Mouse (Mus musculus): ENCODE data around the gene Cyp2c23. TPM values are rescaled to one million over a fixed set of nuclear protein-coding genes. Genes with fewer than 3 reads are reported as not detected.

Gene Cyp2c23
- total and polyA plus RNA-seq, 3 experiments, result not detected

DNA sequence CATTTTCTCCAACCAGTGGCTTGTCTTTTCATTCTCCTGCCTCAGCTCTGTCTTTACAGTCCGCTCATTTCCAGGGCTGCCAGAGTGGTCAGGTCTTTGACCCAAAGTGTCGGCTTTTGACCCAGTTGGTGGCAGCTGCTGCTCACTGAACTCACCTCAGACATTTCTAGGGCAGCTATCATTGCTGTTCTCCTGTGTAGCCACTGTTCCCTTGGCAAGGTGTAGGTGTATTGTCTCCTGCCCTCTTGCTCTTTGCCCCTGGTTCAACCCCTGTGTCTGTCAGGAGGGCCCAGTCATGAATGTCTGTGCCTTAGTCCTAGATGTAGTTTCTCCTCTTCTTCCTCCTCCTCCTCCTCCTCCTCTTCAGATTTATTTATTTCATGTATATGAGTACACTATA, 24.7 kb downstream of the Cyp2c23 start:
- no peaks in the 10 kb centered on the region for H3K4me1 ChIP-seq (ENCODE audit: control insufficient read depth, insufficient read depth, low read length)
- no peaks in the 10 kb centered on the region for H3K36me3 ChIP-seq (ENCODE audit: control insufficient read depth, insufficient read depth, low read length)
- 92% methylated on average over 2 of the region's 2 CpGs for WGBS
- DNase-seq, result no peak
- H3K9ac ChIP-seq (ENCODE audit: low read depth, low read length), result no peak overlapping the region
- TF ChIP-seq CTCF (IDR thresholded peaks at IDR 0.05), result no peak
- TF ChIP-seq POLR2A (IDR thresholded peaks at IDR 0.05; ENCODE audit: insufficient read depth, low read depth, low read length), result no peak
- no peak for TF ChIP-seq EP300 (IDR thresholded peaks at IDR 0.05; ENCODE audit: insufficient read depth, low read depth, low read length)
- no peak overlapping the region for H3K4me3 ChIP-seq
- H3K27ac ChIP-seq, result no peak overlapping the region
- intact Hi-C loops (cut with DNase I), result no loop called here
- no peaks in the 10 kb centered on the region for H3K27me3 ChIP-seq (ENCODE audit: control insufficient read depth, insufficient read depth, low read length)
- no peaks in the 10 kb centered on the region for H3K79me2 ChIP-seq (replicated peaks; ENCODE audit: control insufficient read depth, insufficient read depth, low read length)

DNA sequence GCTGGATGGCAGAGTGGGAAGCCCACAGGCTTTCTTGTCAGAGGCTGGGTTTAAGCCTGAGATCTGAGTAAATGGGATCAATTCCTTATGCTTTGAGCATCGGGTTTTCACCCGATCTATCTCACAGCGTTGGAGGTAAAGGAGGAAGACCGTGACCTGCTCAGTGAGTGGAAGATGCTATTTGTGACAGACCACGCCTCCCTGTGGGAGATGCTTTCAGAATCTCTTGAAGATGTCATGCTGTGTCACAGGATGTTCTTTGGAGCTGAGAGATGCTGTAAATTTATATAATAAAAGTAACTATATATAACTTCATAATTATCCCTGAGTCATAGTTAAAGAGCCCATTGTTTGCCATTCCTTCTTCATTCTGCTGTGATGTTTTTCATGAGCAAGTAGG, 28.3 kb downstream of the Cyp2c23 start:
- Histone ChIP-seq H3K9ac (ENCODE audit: low read depth, low read length) (no peak overlapping the region), H3K27me3 (ENCODE audit: control insufficient read depth, insufficient read depth, low read length) (no peaks in the 10 kb centered on the region), H3K4me3 (no peak overlapping the region), H3K79me2 (replicated peaks; ENCODE audit: control insufficient read depth, insufficient read depth, low read length) (no peaks in the 10 kb centered on the region), H3K4me1 (ENCODE audit: control insufficient read depth, insufficient read depth, low read length) (no peaks in the 10 kb centered on the region), H3K27ac (no peak overlapping the region), H3K36me3 (ENCODE audit: control insufficient read depth, insufficient read depth, low read length) (no peaks in the 10 kb centered on the region)
- WGBS, result 75% methylated on average over 5 of the region's 5 CpGs
- intact Hi-C loops (cut with DNase I), result no loop called here
- no peak for DNase-seq
- no peak for TF ChIP-seq POLR2A (IDR thresholded peaks at IDR 0.05; ENCODE audit: insufficient read depth, low read depth, low read length)
- TF ChIP-seq EP300 (IDR thresholded peaks at IDR 0.05; ENCODE audit: insufficient read depth, low read depth, low read length), result no peak
- no peak for TF ChIP-seq CTCF (IDR thresholded peaks at IDR 0.05)

DNA sequence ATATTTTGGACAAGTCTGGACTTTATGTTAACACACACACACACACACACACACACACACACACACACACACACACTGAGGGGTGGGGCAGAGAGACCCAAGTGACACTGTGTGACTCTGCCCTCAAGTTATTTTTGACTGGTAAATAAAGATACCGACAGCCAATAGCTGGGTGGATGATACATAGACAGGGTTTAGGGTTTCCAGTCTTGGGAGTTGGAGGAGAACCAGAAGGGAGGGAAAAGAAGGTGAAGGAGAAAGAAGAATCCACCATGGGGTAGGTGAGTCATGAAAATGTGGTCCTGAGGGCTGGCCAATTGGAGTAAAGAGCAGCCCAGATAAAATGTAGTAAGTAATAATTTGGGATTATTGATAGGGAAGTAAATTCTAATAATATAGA, 28.9 kb downstream of the Cyp2c23 start:
- intact Hi-C loops (cut with DNase I), result no loop called here
- Histone ChIP-seq H3K4me1 (ENCODE audit: control insufficient read depth, insufficient read depth, low read length) (no peaks in the 10 kb centered on the region), H3K79me2 (replicated peaks; ENCODE audit: control insufficient read depth, insufficient read depth, low read length) (no peaks in the 10 kb centered on the region), H3K36me3 (ENCODE audit: control insufficient read depth, insufficient read depth, low read length) (no peaks in the 10 kb centered on the region), H3K27ac (no peak overlapping the region), H3K27me3 (ENCODE audit: control insufficient read depth, insufficient read depth, low read length) (no peaks in the 10 kb centered on the region), H3K9ac (ENCODE audit: low read depth, low read length) (no peak overlapping the region), H3K4me3 (no peak overlapping the region)
- WGBS, result 68% methylated on average over 1 of the region's 1 CpGs
- TF ChIP-seq POLR2A (IDR thresholded peaks at IDR 0.05; ENCODE audit: insufficient read depth, low read depth, low read length) (no peak), EP300 (IDR thresholded peaks at IDR 0.05; ENCODE audit: insufficient read depth, low read depth, low read length) (no peak), CTCF (IDR thresholded peaks at IDR 0.05) (no peak)
- no peak for DNase-seq

DNA sequence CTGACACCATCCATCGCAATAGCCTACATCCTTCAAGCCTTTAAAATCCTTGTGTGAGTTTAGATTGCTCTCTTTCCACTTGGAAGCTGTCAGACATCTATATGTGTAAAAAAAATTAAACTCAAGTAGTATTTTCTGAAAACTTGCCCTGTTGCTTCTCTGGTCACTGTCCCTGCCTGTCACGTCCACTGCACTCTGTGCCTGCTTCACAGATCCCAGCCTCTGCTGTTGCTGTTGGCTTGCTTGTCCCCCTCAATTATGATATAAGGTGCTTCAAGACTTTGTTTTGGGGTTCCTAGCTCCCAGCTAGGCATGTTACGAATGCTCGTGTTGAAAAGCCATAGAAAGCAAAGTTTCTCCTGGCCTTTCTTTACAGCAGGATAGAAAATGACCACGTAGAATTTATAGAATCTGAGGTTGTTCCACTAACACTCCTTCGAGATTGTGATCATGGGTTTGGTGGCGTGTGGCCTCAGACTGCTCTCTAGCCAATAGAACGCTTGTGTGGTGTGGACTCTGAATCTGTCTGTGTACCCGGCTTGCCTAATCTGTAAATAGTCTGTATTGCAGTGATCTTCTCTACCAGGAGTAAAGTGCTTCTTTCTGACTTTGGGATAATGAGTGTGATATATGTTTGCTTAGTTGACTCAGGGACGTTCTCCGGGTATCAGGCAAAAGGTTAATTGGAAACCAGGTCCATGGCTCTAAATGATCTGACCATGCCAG, 30.0 kb downstream of the Cyp2c23 start:
- Histone ChIP-seq H3K27me3 (ENCODE audit: control insufficient read depth, insufficient read depth, low read length) (no peaks in the 10 kb centered on the region), H3K79me2 (replicated peaks; ENCODE audit: control insufficient read depth, insufficient read depth, low read length) (no peaks in the 10 kb centered on the region), H3K4me1 (ENCODE audit: control insufficient read depth, insufficient read depth, low read length) (no peaks in the 10 kb centered on the region), H3K9ac (ENCODE audit: low read depth, low read length) (no peak overlapping the region), H3K4me3 (no peak overlapping the region), H3K36me3 (ENCODE audit: control insufficient read depth, insufficient read depth, low read length) (no peaks in the 10 kb centered on the region), H3K27ac (no peak overlapping the region)
- no peak for TF ChIP-seq POLR2A (IDR thresholded peaks at IDR 0.05; ENCODE audit: insufficient read depth, low read depth, low read length)
- no peak for TF ChIP-seq EP300 (IDR thresholded peaks at IDR 0.05; ENCODE audit: insufficient read depth, low read depth, low read length)
- TF ChIP-seq CTCF (IDR thresholded peaks at IDR 0.05), result no peak
- DNase-seq, result no peak
- intact Hi-C loops (cut with DNase I), result no loop called here
- 86% methylated on average over 11 of the region's 11 CpGs for WGBS

DNA sequence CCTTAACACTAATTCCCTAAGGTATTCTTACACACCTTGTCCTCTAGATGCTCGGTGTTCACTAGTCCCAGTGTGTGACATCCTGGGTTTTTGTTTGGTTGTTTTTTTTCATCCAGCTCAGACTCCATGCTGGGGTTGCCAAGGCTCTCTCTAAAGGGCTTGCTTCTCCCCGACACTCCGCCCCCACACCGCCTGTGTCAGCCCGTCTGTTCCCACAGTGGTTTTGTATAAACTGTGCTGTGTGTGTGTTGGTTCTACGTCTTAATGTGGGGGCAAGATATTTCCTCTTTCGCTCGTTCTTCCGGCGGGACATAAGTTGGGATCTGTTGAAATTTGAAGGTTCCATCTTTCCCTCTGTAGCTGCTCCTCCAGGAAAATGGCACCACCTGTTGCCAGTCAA, 30.9 kb downstream of the Cyp2c23 start:
- no peak overlapping the region for H3K9ac ChIP-seq (ENCODE audit: low read depth, low read length)
- no peak overlapping the region for H3K27ac ChIP-seq
- WGBS, result 80% methylated on average over 10 of the region's 10 CpGs
- H3K4me1 ChIP-seq (ENCODE audit: control insufficient read depth, insufficient read depth, low read length), result no peaks in the 10 kb centered on the region
- no peak for TF ChIP-seq EP300 (IDR thresholded peaks at IDR 0.05; ENCODE audit: insufficient read depth, low read depth, low read length)
- no peak for TF ChIP-seq CTCF (IDR thresholded peaks at IDR 0.05)
- no peak for TF ChIP-seq POLR2A (IDR thresholded peaks at IDR 0.05; ENCODE audit: insufficient read depth, low read depth, low read length)
- DNase-seq, result no peak
- no peaks in the 10 kb centered on the region for H3K36me3 ChIP-seq (ENCODE audit: control insufficient read depth, insufficient read depth, low read length)
- no peak overlapping the region for H3K4me3 ChIP-seq
- no peaks in the 10 kb centered on the region for H3K79me2 ChIP-seq (replicated peaks; ENCODE audit: control insufficient read depth, insufficient read depth, low read length)
- H3K27me3 ChIP-seq (ENCODE audit: control insufficient read depth, insufficient read depth, low read length), result no peaks in the 10 kb centered on the region
- intact Hi-C loops (cut with DNase I), result no loop called here

DNA sequence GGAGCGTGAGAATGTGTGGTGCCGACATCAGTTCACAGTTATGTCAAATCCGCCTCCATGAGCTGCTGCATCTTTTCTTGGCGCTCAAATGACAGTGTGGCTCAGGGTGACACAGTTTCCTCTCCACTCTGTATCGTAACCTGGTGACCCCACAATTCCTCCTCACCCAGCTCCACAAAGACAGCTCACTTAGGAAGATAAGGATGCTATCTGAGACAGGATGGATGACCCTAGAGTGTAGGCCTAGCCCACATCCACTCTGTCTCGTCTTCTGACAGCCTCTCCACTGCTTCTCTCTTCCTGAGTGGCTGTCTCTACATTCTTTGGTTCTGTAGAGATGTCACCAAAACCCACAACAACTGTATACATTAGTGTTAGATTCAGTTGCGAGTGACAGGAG, 33.6 kb downstream of the Cyp2c23 start:
- Histone ChIP-seq H3K4me1 (ENCODE audit: control insufficient read depth, insufficient read depth, low read length) (no peaks in the 10 kb centered on the region), H3K79me2 (replicated peaks; ENCODE audit: control insufficient read depth, insufficient read depth, low read length) (no peaks in the 10 kb centered on the region), H3K36me3 (ENCODE audit: control insufficient read depth, insufficient read depth, low read length) (no peaks in the 10 kb centered on the region), H3K4me3 (no peak overlapping the region), H3K9ac (ENCODE audit: low read depth, low read length) (no peak overlapping the region), H3K27me3 (ENCODE audit: control insufficient read depth, insufficient read depth, low read length) (no peaks in the 10 kb centered on the region), H3K27ac (no peak overlapping the region)
- 44% methylated on average over 7 of the region's 7 CpGs for WGBS
- intact Hi-C loops (cut with DNase I), result no loop called here
- no peak for DNase-seq
- TF ChIP-seq EP300 (IDR thresholded peaks at IDR 0.05; ENCODE audit: insufficient read depth, low read depth, low read length) (no peak), CTCF (IDR thresholded peaks at IDR 0.05) (no peak), POLR2A (IDR thresholded peaks at IDR 0.05; ENCODE audit: insufficient read depth, low read depth, low read length) (no peak)

All from heart, adult 2 months (tissue).